28 mouse cellular contexts compared by ENCODE assay signal in the genomic region with DNA sequence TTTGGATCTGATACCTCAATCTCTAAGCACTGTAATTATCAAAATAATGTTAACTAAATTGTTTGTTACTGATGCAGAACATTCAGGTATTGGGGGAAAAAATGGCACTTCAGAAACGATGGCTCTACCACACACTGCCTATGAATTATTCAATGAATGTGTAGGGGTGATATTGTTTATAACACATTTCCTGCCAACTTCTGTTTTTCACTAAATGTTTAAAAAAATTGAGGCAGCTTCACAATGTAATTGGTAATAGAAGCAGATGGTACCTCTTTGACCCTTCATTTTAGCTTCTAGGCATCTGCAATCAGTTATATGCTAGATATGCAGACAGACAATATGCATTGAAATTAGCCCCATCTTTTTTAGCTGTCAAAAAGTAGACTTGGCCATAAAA.
"Had no signal": no experiment of that assay in that cellular context is flagged by ENCODE, and none has a peak within 500 bp of the region (broad histone marks: within the 10 kb centered on the region; RNA-seq: fewer than 3 reads in every experiment).

No protein-coding gene starts in this region.

- H3K4me3 ChIP-seq: gastrocnemius, adult 2 months; heart, embryonic 10.5 days; heart, embryonic 12.5 days; hindbrain, embryonic 10.5 days; hindbrain, embryonic 12.5 days; intestine, embryonic 15.5 days; layer of hippocampus, adult 2 months; left cerebral cortex, adult 2 months; limb, embryonic 10.5 days; limb, embryonic 12.5 days; liver, embryonic 13.5 days; liver, embryonic 15.5 days had no signal

- H3K9ac ChIP-seq: heart, embryonic 12.5 days; hindbrain, embryonic 12.5 days; hindbrain, embryonic 14.5 days; intestine, embryonic 15.5 days; limb, embryonic 12.5 days; liver, embryonic 13.5 days; liver, embryonic 15.5 days had no signal

- H3K36me3 ChIP-seq: heart, embryonic 10.5 days; heart, embryonic 12.5 days; hindbrain, embryonic 10.5 days; hindbrain, embryonic 12.5 days; intestine, embryonic 15.5 days; limb, embryonic 10.5 days; limb, embryonic 12.5 days; liver, embryonic 13.5 days; liver, embryonic 15.5 days had no signal

- DNase-seq: gastrocnemius, adult 2 months; gastrocnemius, postnatal 10 days; gastrocnemius, postnatal 25 days; heart, adult 18-20 months; heart, postnatal 10 days; heart, postnatal 4 days; kidney, adult 18-20 months; kidney, adult 8-10 months; kidney, postnatal 10 days; kidney, postnatal 25 days; kidney, postnatal 4 days; liver; liver, embryonic 13.5 days had no signal

- H3K9me3 ChIP-seq: heart, embryonic 10.5 days; hindbrain, embryonic 12.5 days; intestine, embryonic 15.5 days; limb, embryonic 10.5 days; limb, embryonic 12.5 days; liver, embryonic 13.5 days; liver, embryonic 15.5 days had no signal

- H3K27ac ChIP-seq: gastrocnemius, adult 2 months; heart, embryonic 10.5 days; hindbrain, embryonic 10.5 days; hindbrain, embryonic 12.5 days; hindbrain, embryonic 14.5 days; intestine, embryonic 15.5 days; layer of hippocampus, adult 2 months; left cerebral cortex, adult 2 months; limb, embryonic 10.5 days; limb, embryonic 12.5 days; liver, embryonic 13.5 days; liver, embryonic 15.5 days had no signal

- H3K4me2 ChIP-seq: heart, embryonic 12.5 days; hindbrain, embryonic 12.5 days; hindbrain, embryonic 14.5 days; intestine, embryonic 15.5 days; limb, embryonic 12.5 days; liver, embryonic 11.5 days; liver, embryonic 13.5 days; liver, embryonic 15.5 days had no signal

- H3K4me1 ChIP-seq: heart, embryonic 10.5 days; heart, embryonic 12.5 days; hindbrain, embryonic 10.5 days; hindbrain, embryonic 12.5 days; intestine, embryonic 15.5 days; limb, embryonic 10.5 days; limb, embryonic 12.5 days; liver, embryonic 13.5 days; liver, embryonic 15.5 days had no signal

- H3K27me3 ChIP-seq: heart, embryonic 12.5 days; hindbrain, embryonic 12.5 days; intestine, embryonic 15.5 days; limb, embryonic 12.5 days; liver, embryonic 13.5 days; liver, embryonic 15.5 days had no signal

- ATAC-seq: hindbrain, embryonic 16.5 days; inflammation-experienced regulatory T-cells, adult 6 months; intestine, embryonic 15.5 days; intestine, postnatal 0 days had no signal
